Mouse (Mus musculus) liver, postnatal 0 days (tissue): ENCODE data around the gene Sema6c.

ENCODE experiments used
- CTCF ChIP-seq: sonication (generic); IDR thresholded peaks from 2 replicates; pipeline ENCODE4 v1.5.1; 2016; ENCODE audit warnings: antibody characterized with exemption, low read depth
- EP300 ChIP-seq: IDR thresholded peaks from 2 replicates; pipeline ENCODE4 v1.6.1; 2016; ENCODE audit warnings: antibody characterized with exemption, low read depth, mild to moderate bottlenecking

DNA sequence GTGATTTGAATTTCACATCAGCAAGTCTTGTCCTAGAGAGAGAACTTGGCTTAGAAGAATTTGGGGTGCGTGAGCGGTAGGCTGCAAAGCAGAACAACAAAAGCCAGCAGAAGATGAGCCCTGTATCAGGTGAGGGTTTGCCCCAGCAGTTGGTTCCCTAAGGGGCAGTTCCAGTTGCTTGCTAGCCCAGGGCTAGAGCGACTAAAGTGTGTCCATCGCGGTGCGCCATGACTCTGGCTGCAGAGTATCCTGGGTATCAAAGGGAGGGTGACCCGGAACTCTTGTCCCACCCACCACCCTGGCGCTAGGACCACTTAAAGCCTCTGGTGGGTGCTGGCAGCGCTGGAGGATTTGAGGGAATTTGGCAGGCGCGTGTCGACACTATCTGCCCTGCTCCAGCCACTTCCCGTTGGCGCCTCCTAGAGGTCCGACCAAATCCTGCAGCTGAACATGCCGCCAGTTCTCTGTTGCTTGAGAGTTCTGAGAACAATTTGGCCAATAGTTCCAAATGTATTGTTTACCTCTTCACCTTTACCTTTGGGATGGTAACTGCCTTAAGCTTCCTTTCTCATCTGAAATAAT, 13.8 kb downstream of the Sema6c start:
- TF ChIP-seq CTCF (peak; percentile 92), EP300 (no peak)
